Mouse (Mus musculus) liver, embryonic 12.5 days (tissue): ENCODE measurements around the gene Apoc2. TPM values are rescaled to one million over a fixed set of nuclear protein-coding genes. Genes with fewer than 3 reads are reported as not detected.

ENCODE experiments used
- polyA plus RNA-seq: library from polyadenylated mRNA; unstranded; fragments of >200 nt; fragmentation: Nextera tagmentation; extraction: Ambion mirVana; gene quantifications from 2 replicates; pipeline ENCODE4 v1.2.1, GENCODE M21; 2016

The Apoc2 gene
- polyA plus RNA-seq, 1 experiment from 2014 or later = 406 TPM

Other genes starting within 250 kb of the Apoc2 start
- 3.8 and 4.2 TPM in 2 replicates for gene Mark4, start 219.1 kb downstream of the Apoc2 start, polyA plus RNA-seq
- 3.6 and 3.9 TPM in 2 replicates for gene Exoc3l2, start 214.6 kb downstream of the Apoc2 start, polyA plus RNA-seq
- gene Bloc1s3, start 169.6 kb downstream of the Apoc2 start, polyA plus RNA-seq = 2.1 TPM in 2 replicates
- gene Trappc6a, start 169.5 kb downstream of the Apoc2 start, polyA plus RNA-seq = 68.4 and 68.6 TPM in 2 replicates
- gene Nkpd1, start 160.1 kb downstream of the Apoc2 start, polyA plus RNA-seq = not detected in 2 replicates
- 19.1 and 20.2 TPM in 2 replicates for gene Ppp1r37, start 114.9 kb downstream of the Apoc2 start, polyA plus RNA-seq
- 1.5 TPM in 2 replicates for gene Zfp296, start 100.7 kb downstream of the Apoc2 start, polyA plus RNA-seq
- gene Gemin7, start 100.3 kb downstream of the Apoc2 start, polyA plus RNA-seq = 101 TPM in 2 replicates
- 23.9 and 24.2 TPM in 2 replicates for gene Clasrp, start 73.5 kb downstream of the Apoc2 start, polyA plus RNA-seq
- gene Relb, start 48.5 kb downstream of the Apoc2 start, polyA plus RNA-seq = 1.9 and 2.6 TPM in 2 replicates
- gene Clptm1, start 12.9 kb downstream of the Apoc2 start, polyA plus RNA-seq = 75.1 and 75.2 TPM in 2 replicates
- gene Gm44805, start 3.5 kb upstream of the Apoc2 start, polyA plus RNA-seq = 2.7 and 4.9 TPM in 2 replicates
- 15.4 and 18.1 TPM in 2 replicates for gene Apoc4, start 3.5 kb upstream of the Apoc2 start, polyA plus RNA-seq
- gene Apoc1, start 14.7 kb upstream of the Apoc2 start, polyA plus RNA-seq = 190 and 197 TPM in 2 replicates
- gene Apoe, start 21.2 kb upstream of the Apoc2 start, polyA plus RNA-seq = 1,254 and 1,289 TPM in 2 replicates
- gene Tomm40, start 37.5 kb upstream of the Apoc2 start, polyA plus RNA-seq = 188 and 207 TPM in 2 replicates
- 31.9 and 34.4 TPM in 2 replicates for gene Nectin2, start 72.5 kb upstream of the Apoc2 start, polyA plus RNA-seq
- 11.1 and 11.3 TPM in 2 replicates for gene Bcam, start 93.1 kb upstream of the Apoc2 start, polyA plus RNA-seq
- gene Cblc, start 118.9 kb upstream of the Apoc2 start, polyA plus RNA-seq = 0.95 and 1.0 TPM in 2 replicates
- 3.7 and 5.4 TPM in 2 replicates for gene Bcl3, start 144.8 kb upstream of the Apoc2 start, polyA plus RNA-seq
- gene Gm19345, start 174.1 kb upstream of the Apoc2 start, polyA plus RNA-seq = not detected in 2 replicates
- not detected in 2 replicates for gene Ceacam16, start 183.4 kb upstream of the Apoc2 start, polyA plus RNA-seq
- gene Ceacam19, start 210.0 kb upstream of the Apoc2 start, polyA plus RNA-seq = not detected in 2 replicates
- 3.6 and 3.9 TPM in 2 replicates for gene Pvr, start 243.2 kb upstream of the Apoc2 start, polyA plus RNA-seq